Mouse (Mus musculus): ENCODE results near the gene Atg4b.
"Not testable (repeated sequence)": the region's sequence is repeated elsewhere in the genome, so short reads cannot be mapped to it uniquely, and the experiment has no call there.

The Atg4b gene

GRCm38 (mm10) chr1:93746179-93746578 lies 5.1 kb upstream of the Atg4b start:
- ChIA-PET POLR2A (interaction anchor here (0.6 to 1.9 kb wide), 14 partner anchors 8 to 139 kb away, joined by 3 to 6 read pairs (median 4); partner anchors contain the start of genes Ing5 (in 1 of the 4) and Thap4 (in 1 of the 4)), CTCF (interaction anchor here in 2 of 4 experiments (0.5 to 0.6 kb wide), 3 partner anchors 30 to 56 kb away, joined by 3 to 4 read pairs (median 3); no protein-coding TSS in a partner anchor)

- POLR2A ChIA-PET = interaction anchor here in 2 of 4 experiments (0.6 to 4.5 kb wide), 4 partner anchors 11 to 45 kb away, joined by 3 to 20 read pairs (median 3); no protein-coding TSS in a partner anchor
- CTCF ChIA-PET = interaction anchor here in 2 of 4 experiments (0.6 to 1.7 kb wide), 2 partner anchors 56 to 80 kb away, joined by 3 to 4 read pairs; no protein-coding TSS in a partner anchor
Measured at GRCm38 (mm10) chr1:93748539-93748938, 2.8 kb upstream of the Atg4b start.

DNA sequence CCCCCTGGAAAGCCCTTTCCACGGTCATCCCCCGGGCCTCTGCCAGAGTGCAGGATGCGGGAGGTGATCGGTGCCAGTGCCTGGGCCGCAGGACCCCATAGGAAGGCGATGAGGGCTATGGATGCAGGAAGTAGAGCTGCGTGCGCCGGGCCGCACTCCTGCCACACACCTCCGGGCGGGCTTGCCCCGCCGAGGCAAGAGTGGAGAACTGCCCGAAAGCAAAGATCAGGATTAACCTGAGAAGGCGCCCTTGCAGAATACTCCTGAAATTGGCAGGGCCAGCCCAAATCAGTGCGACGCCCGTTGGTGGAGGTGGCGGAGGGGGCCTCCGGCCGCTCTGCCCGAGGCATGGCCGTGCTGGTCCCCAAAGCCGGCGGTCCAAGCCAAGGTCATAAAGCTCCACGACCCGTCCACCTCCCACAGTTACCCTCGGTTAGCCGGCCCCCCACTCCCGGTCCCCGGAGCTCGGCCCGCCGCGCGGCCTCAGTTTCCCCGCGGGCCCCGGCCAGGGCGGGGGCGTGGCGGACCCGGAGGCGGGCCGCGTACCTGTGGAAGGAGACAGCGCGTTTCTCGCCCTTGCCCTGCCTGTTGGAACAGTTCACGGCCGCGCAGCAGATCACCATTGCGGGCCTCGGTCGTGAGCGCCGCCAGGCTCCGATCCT lies 2.7 kb downstream of the Atg4b start:
- POLR2A ChIA-PET = interaction anchor here in 3 of 4 experiments (0.6 to 3.2 kb wide), 20 partner anchors 8 to 526 kb away, joined by 3 to 13 read pairs (median 3); partner anchors contain the start of genes Dtymk (in 2 of the 3), Farp2 (in 2 of the 3), Bok (in 1 of the 3) and Hdlbp (in 1 of the 3)
- CTCF ChIA-PET = interaction anchor here in 2 of 4 experiments (0.6 to 2.4 kb wide), 2 partner anchors 11 to 27 kb away, joined by 3 to 8 read pairs; no protein-coding TSS in a partner anchor

GRCm38 (mm10) chr1:93754573-93755290 lies 3.4 kb downstream of the Atg4b start, which contains the start of gene Thap4:
Gene Thap4, minus strand, starts transcription at chr1:93754864.
- ChIA-PET CTCF (interaction anchor here in 1 of 4 experiments (0.5 to 2.4 kb wide), 2 partner anchors 12 to 446 kb away, joined by 3 to 8 read pairs; no protein-coding TSS in a partner anchor), POLR2A (interaction anchor here in 2 of 4 experiments (0.6 to 3.2 kb wide), 16 partner anchors 8 to 527 kb away, joined by 3 to 13 read pairs (median 3); partner anchors contain the start of genes Dtymk (in 2 of the 2), Bok (in 1 of the 2), Farp2 (in 1 of the 2) and Ing5 (in 1 of the 2))

DNA sequence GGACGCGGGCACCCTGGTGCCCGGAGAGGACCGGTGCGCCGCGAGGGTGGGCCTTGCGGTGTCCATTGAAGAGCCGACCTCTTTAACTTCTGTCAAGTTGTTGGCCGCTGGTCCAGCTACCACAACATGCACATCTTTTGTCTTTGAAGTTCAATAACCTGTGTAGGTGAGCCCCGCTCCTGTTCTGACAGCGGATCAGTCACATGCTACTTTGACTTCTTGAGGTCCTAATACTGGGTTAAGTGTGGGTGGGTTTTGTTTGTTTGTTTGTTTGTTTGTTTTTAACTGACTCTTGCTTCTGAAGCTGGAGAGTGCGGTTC lies 4.0 kb downstream of the Atg4b start:
- POLR2A ChIA-PET = interaction anchor here in 2 of 4 experiments (0.6 to 3.2 kb wide), 8 partner anchors 9 to 120 kb away, joined by 3 to 13 read pairs (median 3); partner anchors contain the start of gene Ing5 (in 1 of the 2)

GRCm38 (mm10) chr1:93755618-93756017 lies 4.3 kb downstream of the Atg4b start:
- ChIA-PET POLR2A (interaction anchor here in 3 of 4 experiments (0.6 to 3.2 kb wide), 6 partner anchors 11 to 319 kb away, joined by 3 to 13 read pairs (median 4); partner anchors contain the start of gene Ing5 (in 1 of the 3)), CTCF (interaction anchor here in 1 of 4 experiments (0.6 kb wide), 1 partner anchor 518 kb away, joined by 5 read pairs; no protein-coding TSS in a partner anchor)

More for the DNA sequence above, 4.0 kb downstream of the Atg4b start:
- CTCF ChIA-PET = interaction anchor here in 1 of 4 experiments (2.4 kb wide), 1 partner anchor 12 kb away, joined by 8 read pairs; no protein-coding TSS in a partner anchor

- CTCF ChIA-PET = interaction anchor here in 1 of 4 experiments (0.6 kb wide), 1 partner anchor 518 kb away, joined by 5 read pairs; no protein-coding TSS in a partner anchor
- POLR2A ChIA-PET = interaction anchor here in 3 of 4 experiments (0.6 to 1.0 kb wide), 5 partner anchors 11 to 319 kb away, joined by 3 to 5 read pairs (median 3); no protein-coding TSS in a partner anchor
Measured at GRCm38 (mm10) chr1:93756154-93756553, 4.9 kb downstream of the Atg4b start.

DNA sequence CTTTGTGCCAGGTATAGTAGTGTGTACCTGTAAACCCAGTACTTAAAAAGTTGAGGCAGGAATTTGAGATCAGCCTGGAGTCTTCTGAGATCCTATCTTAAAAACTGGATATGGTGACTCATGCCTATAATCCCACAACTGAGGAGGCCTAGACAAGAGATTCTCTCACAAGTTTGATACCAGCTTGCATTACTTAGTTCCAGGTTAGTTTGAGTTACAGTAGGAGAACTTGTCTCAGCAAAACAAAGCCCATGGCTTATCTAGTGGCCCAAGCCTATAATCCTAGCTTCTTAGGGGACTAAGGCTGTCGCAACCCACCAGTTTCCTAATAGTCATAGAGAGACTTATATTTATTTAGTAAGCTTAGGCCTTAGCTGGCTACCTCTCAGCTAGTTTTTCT lies 8.8 kb downstream of the Atg4b start:
- ChIA-PET CTCF (no interaction called here), POLR2A (interaction anchor here in 2 of 4 experiments (1.0 to 4.1 kb wide), 11 partner anchors 8 to 60 kb away, joined by 3 to 20 read pairs (median 5); partner anchors contain the start of genes Dtymk (in 2 of the 2) and Atg4b (in 1 of the 2))

- POLR2A ChIA-PET = interaction anchor here in 1 of 4 experiments (0.9 to 2.0 kb wide), 4 partner anchors 9 to 285 kb away, joined by 3 to 6 read pairs (median 4); partner anchors contain the start of genes Dtymk and Hdlbp
- CTCF ChIA-PET = not testable (repeated sequence)
Measured at GRCm38 (mm10) chr1:93763531-93763930, 12.2 kb downstream of the Atg4b start.

GRCm38 (mm10) chr1:93764871-93765591 lies 13.7 kb downstream of the Atg4b start:
- POLR2A ChIA-PET = interaction anchor here in 2 of 4 experiments (0.5 to 1.6 kb wide), 7 partner anchors 9 to 105 kb away, joined by 3 to 6 read pairs (median 4); partner anchors contain the start of genes Atg4b (in 1 of the 2) and Ing5 (in 1 of the 2)
- CTCF ChIA-PET = no interaction called here

- CTCF ChIA-PET = no interaction called here
- POLR2A ChIA-PET = interaction anchor here in 3 of 4 experiments (0.7 to 4.2 kb wide), 7 partner anchors 9 to 257 kb away, joined by 3 to 16 read pairs (median 4); partner anchors contain the start of genes Dtymk (in 1 of the 3) and Thap4 (in 1 of the 3)
Measured at GRCm38 (mm10) chr1:93767600-93767999, 16.3 kb downstream of the Atg4b start.

GRCm38 (mm10) chr1:93769901-93770300 lies 18.6 kb downstream of the Atg4b start:
- CTCF ChIA-PET = interaction anchor here in 1 of 4 experiments (1.3 kb wide), 1 partner anchor 27 kb away, joined by 4 read pairs; no protein-coding TSS in a partner anchor
- POLR2A ChIA-PET = interaction anchor here in 3 of 4 experiments (0.6 to 4.2 kb wide), 9 partner anchors 10 to 35 kb away, joined by 3 to 16 read pairs (median 4); partner anchors contain the start of gene Dtymk (in 1 of the 3)

DNA sequence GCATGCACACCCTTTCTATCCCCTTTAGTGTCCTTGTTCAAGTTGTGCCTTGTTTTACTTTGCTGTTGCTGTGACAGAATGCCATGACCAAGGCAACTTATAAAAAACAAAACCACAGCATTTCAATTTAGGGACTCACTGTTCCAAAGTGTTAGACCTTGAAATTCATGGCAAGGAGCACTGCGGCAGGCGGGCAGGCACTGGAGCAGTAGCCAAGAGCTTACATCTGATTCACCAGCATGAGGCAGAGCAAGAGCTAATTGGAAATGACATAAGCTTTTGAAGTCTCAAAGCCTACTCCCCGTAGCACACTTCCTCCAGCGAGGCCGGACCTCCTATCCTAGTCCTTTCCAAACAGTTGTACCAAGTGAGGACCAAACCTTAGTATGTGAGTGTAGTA lies 25.4 kb downstream of the Atg4b start:
- ChIA-PET POLR2A (interaction anchor here in 3 of 4 experiments (0.5 to 1.4 kb wide), 4 partner anchors 11 to 654 kb away, joined by 3 to 16 read pairs (median 4); no protein-coding TSS in a partner anchor), CTCF (no interaction called here)

GRCm38 (mm10) chr1:93786912-93787311 lies 35.6 kb downstream of the Atg4b start:
- ChIA-PET POLR2A (interaction anchor here in 3 of 4 experiments (0.8 to 3.7 kb wide), 11 partner anchors 9 to 39 kb away, joined by 3 to 19 read pairs (median 4); partner anchors contain the start of genes Ing5 (in 1 of the 3) and Thap4 (in 1 of the 3)), CTCF (interaction anchor here in 2 of 4 experiments (0.6 kb wide), 2 partner anchors 18 to 244 kb away, joined by 3 read pairs; no protein-coding TSS in a partner anchor)

- CTCF ChIA-PET = interaction anchor here in 1 of 4 experiments (0.6 kb wide), 1 partner anchor 1629 kb away, joined by 3 read pairs; no protein-coding TSS in a partner anchor
- POLR2A ChIA-PET = no interaction called here
Measured at GRCm38 (mm10) chr1:93794526-93794925, 43.2 kb downstream of the Atg4b start.

DNA sequence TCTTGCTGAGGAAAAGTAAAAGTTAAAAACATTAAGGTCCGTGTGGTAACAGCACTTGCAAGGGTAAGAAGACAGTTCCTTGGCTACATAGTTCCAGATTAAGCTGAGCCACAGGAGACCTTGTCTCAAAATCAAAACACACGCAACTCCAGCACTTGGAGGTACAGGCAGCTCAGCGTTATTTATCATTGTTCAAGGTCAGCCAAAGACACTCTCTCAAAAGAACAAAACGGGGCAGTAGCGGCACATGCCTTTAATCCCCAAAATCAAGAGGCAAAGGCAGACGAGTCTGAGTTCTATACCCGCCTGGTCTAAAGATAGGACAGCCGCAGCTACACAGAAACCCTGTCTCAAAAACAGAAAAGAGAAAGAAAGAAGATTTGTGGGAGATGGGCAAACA lies 44.6 kb downstream of the Atg4b start:
- ChIA-PET CTCF (no interaction called here), POLR2A (interaction anchor here in 3 of 4 experiments (0.5 to 2.0 kb wide), 6 partner anchors 9 to 186 kb away, joined by 4 to 6 read pairs (median 4); no protein-coding TSS in a partner anchor)
